Mouse (Mus musculus) limb, embryonic 14.5 days (tissue): ENCODE data around the gene Polr2a. TPM values are rescaled to one million over a fixed set of nuclear protein-coding genes. Genes with fewer than 3 reads are reported as not detected.

ENCODE experiments used
- ATAC-seq: fragments of 200-750 bp; cut with Nextera tagmentation; 2 replicates; pipeline ENCODE4 v1.8.0; 2017; ENCODE audit warnings: low read depth, moderate number of reproducible peaks, moderate TSS enrichment; ENCODE audit not compliant: low FRiP score
- DNase-seq: peaks from one replicate; pipeline ENCODE4 v3.0.0-alpha.2; 2015; ENCODE audit warnings: low spot score
- H3K27ac ChIP-seq: fragments of 300-500 bp; sonication (generic); replicated peaks from 2 replicates; pipeline ENCODE4 v1.5.1; 2014; ENCODE audit warnings: low read depth, mild to moderate bottlenecking, low read length, moderate library complexity, mixed read lengths
- H3K27me3 ChIP-seq: fragments of 300-500 bp; sonication (generic); 2 replicates; pipeline ENCODE4 v1.6.1; 2014; ENCODE audit warnings: low read length, mixed read lengths; ENCODE audit not compliant: control insufficient read depth, insufficient read depth
- H3K36me3 ChIP-seq: fragments of 300-500 bp; sonication (generic); 2 replicates; pipeline ENCODE4 v1.6.1; 2014; ENCODE audit warnings: mild to moderate bottlenecking, low read length, moderate library complexity, mixed read lengths; ENCODE audit not compliant: control insufficient read depth, insufficient read depth
- H3K4me1 ChIP-seq: fragments of 300-500 bp; sonication (generic); 2 replicates; pipeline ENCODE4 v1.6.1; 2014; ENCODE audit warnings: antibody characterized with exemption, low read length, mixed read lengths; ENCODE audit not compliant: control insufficient read depth, insufficient read depth
- H3K4me2 ChIP-seq: fragments of 300-500 bp; sonication (generic); replicated peaks from 2 replicates; pipeline ENCODE4 v1.6.1; 2014; ENCODE audit warnings: low read depth, mild to moderate bottlenecking, low read length, moderate library complexity; ENCODE audit not compliant: severe bottlenecking
- H3K4me3 ChIP-seq: fragments of 300-500 bp; sonication (generic); replicated peaks from 2 replicates; pipeline ENCODE4 v1.5.1; 2014; ENCODE audit warnings: low read length
- H3K9ac ChIP-seq: fragments of 300-500 bp; sonication (generic); 2 replicates; pipeline ENCODE4 v1.6.1; 2014; ENCODE audit warnings: mild to moderate bottlenecking, low read depth, low read length, moderate library complexity; ENCODE audit not compliant: severe bottlenecking
- H3K9me3 ChIP-seq: fragments of 300-500 bp; sonication (generic); 2 replicates; pipeline ENCODE4 v1.6.1; 2016; ENCODE audit warnings: low read length; ENCODE audit not compliant: control insufficient read depth
- POLR2A ChIP-seq: fragments of 200-500 bp; IDR thresholded peaks from 2 replicates; pipeline ENCODE4 v1.8.0; 2012; ENCODE audit warnings: inconsistent platforms, mild to moderate bottlenecking, moderate library complexity, borderline replicate concordance; ENCODE audit not compliant: insufficient read depth, insufficient read length; ENCODE audit errors: extremely low read depth
- WGBS: fragments of 180-500 bp; shearing (Covaris S2); extraction: QIAGEN DNeasy Blood & Tissue Kit; methylation state at CpG from one replicate; pipeline ENCODE4 v1.1.7; 2014; 5-methylcytosine and 5-hydroxymethylcytosine counted together
- polyA plus RNA-seq, 2 experiments: library from polyadenylated mRNA; depleted of rRNA in 1 of 2; stranded (reverse) in 1 of 2; unstranded in 1 of 2; fragments of >200 nt; fragmentation: Nextera tagmentation in 1 of 2; extraction: Ambion mirVana in 1 of 2; gene quantifications; 2 replicates each; pipeline versions ENCODE4 v1.2.1 to v1.2.3; 2012 to 2014

Polr2a gene
- polyA plus RNA-seq, 2 experiments, result 40.7 to 76.6 TPM

- H3K36me3 ChIP-seq, result no peaks in the 10 kb centered on the region
- H3K4me1 ChIP-seq, result no peaks in the 10 kb centered on the region
- no peak overlapping the region for H3K27ac ChIP-seq
- TF ChIP-seq POLR2A, result no peak
- WGBS, result 55% methylated on average over 2 of the region's 2 CpGs
- H3K4me2 ChIP-seq, result no peak overlapping the region
- H3K4me3 ChIP-seq, result no peak overlapping the region
- no peak for DNase-seq
- no peaks in the 10 kb centered on the region for H3K27me3 ChIP-seq
- H3K9me3 ChIP-seq, result no peaks in the 10 kb centered on the region
- ATAC-seq, result no peak
- H3K9ac ChIP-seq, result no peak overlapping the region
Observed at GRCm38 (mm10) chr11:69723074-69723473, 35.4 kb downstream of the Polr2a start.

GRCm38 (mm10) chr11:69720852-69721251 lies 37.6 kb downstream of the Polr2a start:
- no peak overlapping the region for H3K27ac ChIP-seq
- WGBS, result 58% methylated on average over 6 of the region's 6 CpGs
- TF ChIP-seq POLR2A, result no peak
- no peak overlapping the region for H3K4me3 ChIP-seq
- no peaks in the 10 kb centered on the region for H3K27me3 ChIP-seq
- DNase-seq (no peak), ATAC-seq (no peak)
- no peaks in the 10 kb centered on the region for H3K36me3 ChIP-seq
- H3K4me1 ChIP-seq, result 0 out of 2 replicates have a peak, but pooled peaks cover 4% of the 10 kb centered on the region
- no peaks in the 10 kb centered on the region for H3K9me3 ChIP-seq
- H3K4me2 ChIP-seq, result no peak overlapping the region
- H3K9ac ChIP-seq, result no peak overlapping the region

- Histone ChIP-seq H3K9ac (no peak overlapping the region), H3K4me2 (no peak overlapping the region), H3K36me3 (no peaks in the 10 kb centered on the region), H3K4me3 (no peak overlapping the region), H3K27me3 (no peaks in the 10 kb centered on the region), H3K4me1 (0 out of 2 replicates have a peak, but pooled peaks cover 5% of the 10 kb centered on the region), H3K27ac (no peak overlapping the region), H3K9me3 (no peaks in the 10 kb centered on the region)
- ATAC-seq (no peak), DNase-seq (no peak)
- 69% methylated on average over 6 of the region's 6 CpGs for WGBS
- TF ChIP-seq POLR2A, result no peak
Observed at GRCm38 (mm10) chr11:69719423-69719822, 39.0 kb downstream of the Polr2a start.

- no peak overlapping the region for H3K4me2 ChIP-seq
- DNase-seq (no peak), ATAC-seq (no peak)
- H3K27ac ChIP-seq, result no peak overlapping the region
- no peak overlapping the region for H3K4me3 ChIP-seq
- 0 out of 2 replicates have a peak, but pooled peaks cover 5% of the 10 kb centered on the region for H3K4me1 ChIP-seq
- H3K9ac ChIP-seq, result no peak overlapping the region
- no peaks in the 10 kb centered on the region for H3K9me3 ChIP-seq
- no peaks in the 10 kb centered on the region for H3K36me3 ChIP-seq
- H3K27me3 ChIP-seq, result no peaks in the 10 kb centered on the region
- no peak for TF ChIP-seq POLR2A
- 28% methylated on average over 15 of the region's 15 CpGs for WGBS
Observed at GRCm38 (mm10) chr11:69718661-69719060, 39.8 kb downstream of the Polr2a start.

GRCm38 (mm10) chr11:69716953-69717352 lies 41.5 kb downstream of the Polr2a start:
- Histone ChIP-seq H3K36me3 (no peaks in the 10 kb centered on the region), H3K9ac (no peak overlapping the region), H3K27ac (no peak overlapping the region), H3K4me2 (no peak overlapping the region), H3K27me3 (no peaks in the 10 kb centered on the region), H3K9me3 (no peaks in the 10 kb centered on the region), H3K4me3 (no peak overlapping the region), H3K4me1 (0 out of 2 replicates have a peak, but pooled peaks cover 5% of the 10 kb centered on the region)
- no peak for TF ChIP-seq POLR2A
- DNase-seq (no peak), ATAC-seq (no peak)
- WGBS, result 55% methylated on average over 4 of the region's 4 CpGs

GRCm38 (mm10) chr11:69715929-69716328 lies 42.5 kb downstream of the Polr2a start:
- peak; percentile 45 for DNase-seq
- H3K27ac ChIP-seq, result no peak overlapping the region; the same call in 1 of the 2 replicates
- 0 out of 2 replicates have a peak, but pooled peaks have one; percentile 30 for ATAC-seq
- no peak overlapping the region for H3K4me2 ChIP-seq
- 0 out of 2 replicates have a peak, but pooled peaks cover 5% of the 10 kb centered on the region for H3K4me1 ChIP-seq
- no peaks in the 10 kb centered on the region for H3K9me3 ChIP-seq
- no peak for TF ChIP-seq POLR2A
- H3K27me3 ChIP-seq, result no peaks in the 10 kb centered on the region
- 8% methylated on average over 5 of the region's 5 CpGs for WGBS
- H3K36me3 ChIP-seq, result no peaks in the 10 kb centered on the region
- no peak overlapping the region for H3K4me3 ChIP-seq
- H3K9ac ChIP-seq, result 0 out of 2 replicates have a peak overlapping the region, but pooled peaks have one; percentile 16
